Mouse (Mus musculus) ES-Bruce4 (cell line): ENCODE measurements around the gene Tff3. TPM values are rescaled to one million over a fixed set of nuclear protein-coding genes. Genes with fewer than 3 reads are reported as not detected.

Experiments
- H3K27ac ChIP-seq: 2 replicates; pipeline ENCODE4 v1.5.1; 2012; ENCODE audit warnings: low read length, inconsistent platforms; ENCODE audit not compliant: insufficient read depth
- H3K27me3 ChIP-seq: 2 replicates; pipeline ENCODE4 v1.6.1; 2012; ENCODE audit warnings: mild to moderate bottlenecking, low read length, inconsistent platforms; ENCODE audit not compliant: control insufficient read depth, poor library complexity, insufficient read depth, severe bottlenecking
- H3K36me3 ChIP-seq: 2 replicates; pipeline ENCODE4 v1.6.1; 2012; ENCODE audit warnings: inconsistent platforms, mild to moderate bottlenecking, low read length, moderate library complexity; ENCODE audit not compliant: control insufficient read depth, poor library complexity, insufficient read depth, severe bottlenecking
- H3K4me1 ChIP-seq: one replicate; pipeline ENCODE4 v1.8.1; 2011; ENCODE audit warnings: low read length; ENCODE audit not compliant: control insufficient read depth, insufficient read depth
- H3K4me3 ChIP-seq: 2 replicates; pipeline ENCODE4 v1.5.1; 2011; ENCODE audit warnings: low read depth, mild to moderate bottlenecking, low read length
- H3K9ac ChIP-seq: 2 replicates; pipeline ENCODE4 v1.6.1; 2012; ENCODE audit warnings: low read depth, mild to moderate bottlenecking, inconsistent platforms; ENCODE audit not compliant: poor library complexity, severe bottlenecking
- H3K9me3 ChIP-seq: replicated peaks from 2 replicates; pipeline ENCODE4 v1.6.1; 2012; ENCODE audit warnings: mild to moderate bottlenecking, low read length, inconsistent platforms; ENCODE audit not compliant: control insufficient read depth, poor library complexity, insufficient read depth, severe bottlenecking
- CTCF ChIP-seq: IDR thresholded peaks from one replicate; pipeline ENCODE4 v1.8.1; 2011; ENCODE audit warnings: low read depth, low read length
- EP300 ChIP-seq: IDR thresholded peaks from 2 replicates; pipeline ENCODE4 v1.6.1; 2011; ENCODE audit warnings: low read depth, low read length; ENCODE audit not compliant: insufficient read depth
- POLR2A ChIP-seq: IDR thresholded peaks from one replicate; pipeline ENCODE4 v1.8.1; 2011; ENCODE audit warnings: low read length; ENCODE audit not compliant: insufficient read depth
- polyA plus RNA-seq: library from polyadenylated mRNA; stranded (reverse); fragments of >200 nt; gene quantifications from 2 replicates; pipeline ENCODE4 v1.2.4, GENCODE M21; 2011; ENCODE audit warnings: low read depth; ENCODE audit not compliant: missing spikeins, insufficient read depth, insufficient read length

Tff3 gene
- polyA plus RNA-seq, 1 experiment = not detected

DNA sequence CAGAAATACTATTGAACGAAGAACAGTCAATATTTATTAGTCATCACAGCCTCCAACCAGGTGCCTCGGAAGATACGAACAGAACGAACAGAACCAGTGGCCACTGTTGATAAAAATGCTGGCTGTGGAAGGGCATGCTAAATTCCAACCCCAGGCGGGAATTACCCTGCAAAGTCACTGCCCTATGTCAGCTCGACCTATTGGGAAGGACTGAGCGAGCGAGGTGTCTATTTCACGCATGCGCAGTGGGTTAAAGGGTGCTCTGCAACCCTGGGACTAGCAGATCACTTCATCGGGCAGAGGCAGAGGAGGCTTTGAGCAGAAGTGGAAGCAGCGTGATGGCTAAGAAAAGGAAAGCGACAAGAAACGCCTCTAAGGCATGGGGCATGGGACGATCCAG is 4.3 kb upstream of the Tff3 start:
- H3K9ac ChIP-seq = no peak overlapping the region
- H3K36me3 ChIP-seq = no peaks in the 10 kb centered on the region
- no peaks in the 10 kb centered on the region for H3K4me1 ChIP-seq
- no peaks in the 10 kb centered on the region for H3K9me3 ChIP-seq
- H3K4me3 ChIP-seq = no peak overlapping the region
- no peak for TF ChIP-seq EP300
- TF ChIP-seq POLR2A = no peak
- no peak for TF ChIP-seq CTCF
- no peaks in the 10 kb centered on the region for H3K27me3 ChIP-seq
- no peak overlapping the region for H3K27ac ChIP-seq

GRCm38 (mm10) chr17:31131269-31131821 is 1.9 kb upstream of the Tff3 start:
- H3K9ac ChIP-seq = no peak overlapping the region
- 0 out of 2 replicates have a peak, but pooled peaks have one; percentile 36 for TF ChIP-seq EP300
- TF ChIP-seq POLR2A = no peak
- no peaks in the 10 kb centered on the region for H3K9me3 ChIP-seq
- no peaks in the 10 kb centered on the region for H3K4me1 ChIP-seq
- H3K27ac ChIP-seq = no peak overlapping the region
- H3K36me3 ChIP-seq = no peaks in the 10 kb centered on the region
- no peak overlapping the region for H3K4me3 ChIP-seq
- no peaks in the 10 kb centered on the region for H3K27me3 ChIP-seq

DNA sequence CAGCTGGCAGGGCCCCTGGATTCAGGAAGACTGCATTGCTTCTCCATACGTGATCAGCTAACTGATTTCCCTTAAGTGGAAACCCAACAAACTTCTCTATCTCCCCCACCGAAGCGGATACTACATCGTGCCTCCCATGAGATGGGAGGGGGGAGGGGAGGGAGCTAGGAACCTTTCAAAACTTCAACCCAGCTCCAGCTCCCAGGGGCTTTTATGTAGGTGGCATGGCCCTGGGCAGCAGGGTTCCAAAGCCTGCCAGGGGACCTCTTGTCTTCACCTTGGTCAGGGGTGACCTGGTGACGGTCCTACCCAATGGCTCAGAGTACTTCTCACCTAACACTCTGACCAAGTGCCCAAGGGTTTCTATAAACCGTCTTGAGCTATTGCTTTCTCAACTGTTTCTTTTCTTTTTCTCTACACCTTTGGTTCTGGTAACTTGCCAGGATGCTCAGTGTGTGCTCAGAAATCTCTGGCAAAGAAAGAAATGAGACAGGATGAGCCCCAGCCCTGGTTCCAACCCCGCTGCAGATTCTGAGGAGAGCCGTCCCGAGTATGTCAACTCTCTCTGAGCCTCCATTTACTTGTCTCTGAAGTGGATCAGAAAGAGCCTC is 633 bp downstream of the Tff3 start:
- H3K36me3 ChIP-seq = no peaks in the 10 kb centered on the region
- no peak overlapping the region for H3K9ac ChIP-seq
- no peaks in the 10 kb centered on the region for H3K4me1 ChIP-seq
- no peak overlapping the region for H3K4me3 ChIP-seq
- no peaks in the 10 kb centered on the region for H3K27me3 ChIP-seq
- H3K27ac ChIP-seq = no peak overlapping the region
- H3K9me3 ChIP-seq = no peaks in the 10 kb centered on the region
- no peak for TF ChIP-seq CTCF
- TF ChIP-seq POLR2A = no peak
- TF ChIP-seq EP300 = no peak

DNA sequence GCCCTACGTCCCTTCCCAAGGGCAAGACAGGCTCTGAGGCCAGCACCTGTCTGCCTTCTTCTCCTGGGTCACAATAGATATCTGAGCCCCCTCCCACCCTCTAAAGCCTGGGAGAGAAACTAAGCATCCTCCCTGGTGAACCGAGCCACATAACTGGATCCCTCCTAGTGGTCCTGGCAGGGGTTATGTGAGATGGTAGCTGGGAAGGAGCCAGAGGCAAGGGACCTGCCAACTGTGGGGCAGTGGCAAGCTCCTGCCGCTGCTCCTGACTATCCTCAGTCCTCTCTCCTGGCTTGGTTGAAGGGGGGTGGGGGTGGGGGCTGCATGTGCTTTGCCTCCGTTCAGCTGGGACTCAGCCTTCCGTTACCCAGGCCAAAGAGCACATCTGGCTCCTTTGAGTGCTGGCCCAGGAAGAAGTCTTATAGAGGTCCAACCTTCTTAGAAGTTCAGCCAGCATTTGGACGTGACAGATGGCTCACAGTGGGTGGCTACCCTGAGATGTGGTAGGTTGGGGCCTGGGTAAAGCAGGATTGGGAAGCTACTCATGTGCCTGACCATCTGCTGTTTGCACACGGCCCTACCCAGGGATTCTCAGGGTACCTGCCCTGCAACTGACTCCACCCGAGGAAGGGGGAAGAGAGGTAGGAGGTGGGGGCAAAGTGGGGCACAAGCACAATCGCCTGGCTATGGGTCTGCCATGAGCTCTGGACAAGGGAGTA is 3.7 kb downstream of the Tff3 start:
- Histone ChIP-seq H3K9ac (no peak overlapping the region), H3K4me1 (no peaks in the 10 kb centered on the region), H3K27me3 (no peaks in the 10 kb centered on the region), H3K36me3 (no peaks in the 10 kb centered on the region), H3K9me3 (no peaks in the 10 kb centered on the region), H3K27ac (no peak overlapping the region), H3K4me3 (no peak overlapping the region)
- TF ChIP-seq EP300 (peak; percentile 94; the same call in 1 of the 2 replicates), POLR2A (no peak)

DNA sequence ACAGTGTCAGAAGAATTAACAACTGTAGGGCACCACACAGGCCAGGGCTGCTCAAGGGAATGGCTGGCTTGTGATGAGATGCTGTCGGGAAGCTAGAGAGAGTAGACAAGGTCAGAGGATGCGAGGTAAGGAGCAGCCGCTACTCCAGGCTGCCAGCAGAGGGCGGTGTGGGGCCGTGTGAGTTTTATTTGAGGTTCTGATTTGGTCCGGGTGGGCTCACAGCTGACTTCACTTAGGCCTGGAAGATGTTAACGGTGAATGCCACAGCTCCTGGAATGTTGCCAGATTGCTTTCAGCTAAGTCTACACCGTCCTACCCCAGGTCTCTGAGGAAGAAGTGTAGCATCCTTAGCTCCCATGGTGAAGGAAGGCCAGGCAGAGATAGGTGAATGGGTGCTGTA is 7.5 kb downstream of the Tff3 start:
- H3K9ac ChIP-seq = no peak overlapping the region
- no peaks in the 10 kb centered on the region for H3K36me3 ChIP-seq
- no peak overlapping the region for H3K27ac ChIP-seq
- H3K9me3 ChIP-seq = no peaks in the 10 kb centered on the region
- peaks cover 5% of the 10 kb centered on the region for H3K4me1 ChIP-seq
- no peak for TF ChIP-seq EP300
- peak; percentile 97 for TF ChIP-seq CTCF
- TF ChIP-seq POLR2A = no peak
- H3K4me3 ChIP-seq = no peak overlapping the region
- H3K27me3 ChIP-seq = no peaks in the 10 kb centered on the region

GRCm38 (mm10) chr17:31119429-31119828 is 10.0 kb downstream of the Tff3 start:
- Histone ChIP-seq H3K4me3 (no peak overlapping the region), H3K4me1 (peaks cover 7% of the 10 kb centered on the region), H3K36me3 (no peaks in the 10 kb centered on the region), H3K27ac (no peak overlapping the region), H3K27me3 (no peaks in the 10 kb centered on the region), H3K9me3 (0 out of 2 replicates have a peak, but pooled peaks cover 4% of the 10 kb centered on the region), H3K9ac (no peak overlapping the region)
- TF ChIP-seq POLR2A = no peak
- peak; percentile 99 for TF ChIP-seq CTCF
- 0 out of 2 replicates have a peak, but pooled peaks have one; percentile 19 for TF ChIP-seq EP300
